Mouse (Mus musculus): ENCODE measurements around the gene Rasal3.

DNA sequence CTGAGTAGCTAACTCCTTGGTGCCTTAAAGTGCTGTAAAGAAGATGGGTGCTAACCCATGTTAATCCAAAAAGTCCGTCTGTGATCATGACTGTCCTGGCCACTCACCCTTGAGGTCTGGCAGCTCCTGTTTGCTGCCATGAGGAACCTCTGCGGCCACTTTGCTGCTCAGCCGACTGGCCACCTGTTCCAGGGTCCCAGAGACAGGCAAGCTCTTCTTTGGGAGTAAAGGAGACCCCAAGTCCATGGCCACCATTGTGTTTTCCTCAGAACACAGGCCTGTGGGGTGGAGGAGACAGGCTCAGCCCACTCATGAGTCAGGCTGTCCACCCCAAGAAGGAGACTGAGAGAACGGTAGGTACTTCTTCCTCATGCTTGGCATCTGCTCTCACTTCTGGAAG is 40.7 kb downstream of the Rasal3 start:
- TF ChIP-seq CTCF (IDR thresholded peaks at IDR 0.05; ENCODE audit: low read depth) (no peak), EP300 (IDR thresholded peaks at IDR 0.05; ENCODE audit: low read depth) (no peak)

All from heart, postnatal 0 days (tissue).